Mouse (Mus musculus) embryo, embryonic 11 days (tissue): ENCODE measurements around the gene Stra6.
A peak's percentile ranks its signal among the peaks of the same experiment; 100 is the strongest.

Experiments used
- DNase-seq: peaks from one replicate; pipeline ENCODE4 v3.0.0-alpha.2; 2015

The Stra6 gene

GRCm38 (mm10) chr9:58135921-58136321, 72.3 kb downstream of the Stra6 start:
- peak; percentile 51 for DNase-seq

GRCm38 (mm10) chr9:58139947-58140346, 76.4 kb downstream of the Stra6 start:
- DNase-seq: peak; percentile 43

GRCm38 (mm10) chr9:58143419-58143818, 79.8 kb downstream of the Stra6 start:
- DNase-seq: peak; percentile 56

GRCm38 (mm10) chr9:58144664-58145063, 81.1 kb downstream of the Stra6 start:
- DNase-seq: peak; percentile 45

GRCm38 (mm10) chr9:58145417-58145816, 81.8 kb downstream of the Stra6 start:
- DNase-seq: no peak

- DNase-seq: no peak
Measured at GRCm38 (mm10) chr9:58148806-58149205, 85.2 kb downstream of the Stra6 start.

- DNase-seq: no peak
Measured at GRCm38 (mm10) chr9:58150733-58151361, 87.3 kb downstream of the Stra6 start.

GRCm38 (mm10) chr9:58153095-58153494, 89.5 kb downstream of the Stra6 start:
- DNase-seq: no peak

GRCm38 (mm10) chr9:58155366-58155765, 91.8 kb downstream of the Stra6 start:
- peak; percentile 49 for DNase-seq

- no peak for DNase-seq
Measured at GRCm38 (mm10) chr9:58156819-58157560, 93.4 kb downstream of the Stra6 start.

- DNase-seq: no peak
Measured at GRCm38 (mm10) chr9:58157838-58158237, 94.2 kb downstream of the Stra6 start.

- DNase-seq: peak; percentile 79
Measured at GRCm38 (mm10) chr9:58158541-58159311, 95.1 kb downstream of the Stra6 start.

- no peak for DNase-seq
Measured at GRCm38 (mm10) chr9:58159855-58160254, 96.3 kb downstream of the Stra6 start.

GRCm38 (mm10) chr9:58160315-58160714, 96.7 kb downstream of the Stra6 start:
- no peak for DNase-seq

GRCm38 (mm10) chr9:58162173-58162572, 98.6 kb downstream of the Stra6 start:
- DNase-seq: no peak

GRCm38 (mm10) chr9:58163146-58163545, 99.6 kb downstream of the Stra6 start:
- no peak for DNase-seq

- no peak for DNase-seq
Measured at GRCm38 (mm10) chr9:58165779-58166178, 102.2 kb downstream of the Stra6 start.

GRCm38 (mm10) chr9:58168880-58169279, 105.3 kb downstream of the Stra6 start:
- peak; percentile 36 for DNase-seq

GRCm38 (mm10) chr9:58169426-58169825, 105.8 kb downstream of the Stra6 start:
- DNase-seq: no peak

GRCm38 (mm10) chr9:58172863-58173262, 109.3 kb downstream of the Stra6 start:
- no peak for DNase-seq

- DNase-seq: peak; percentile 50
Measured at GRCm38 (mm10) chr9:58174818-58175251, 111.2 kb downstream of the Stra6 start.

GRCm38 (mm10) chr9:58175745-58176487, 112.3 kb downstream of the Stra6 start:
- DNase-seq: peak; percentile 56

- no peak for DNase-seq
Measured at GRCm38 (mm10) chr9:58177165-58177564, 113.6 kb downstream of the Stra6 start.
